Mouse (Mus musculus) skeletal muscle tissue, adult 2 months (tissue): ENCODE measurements around the gene Rgs7bp.

Source experiments
- DNase-seq: peaks from one replicate; pipeline ENCODE4 v3.0.0-alpha.2; 2012; ENCODE audit warnings: low read depth, low spot score

Rgs7bp gene

DNA sequence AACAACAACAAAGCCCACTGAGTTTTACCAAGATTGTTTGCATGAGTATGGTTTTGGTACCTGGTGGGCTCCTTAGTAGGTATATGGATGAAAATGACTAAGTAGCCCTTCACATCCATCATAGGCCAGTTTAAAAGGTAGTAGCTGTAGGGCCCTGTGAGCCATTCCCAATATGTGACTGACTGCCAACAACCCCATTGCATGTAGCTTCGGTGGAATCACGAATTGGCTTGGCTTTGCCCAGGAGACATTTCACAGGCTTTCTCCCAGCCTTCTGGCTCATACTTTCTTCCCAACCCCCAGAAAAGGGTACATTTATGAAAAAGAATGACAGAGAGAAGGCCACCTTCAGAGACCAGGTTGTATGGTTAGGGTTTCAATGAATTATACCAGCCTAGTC is 45.8 kb downstream of the Rgs7bp start:
- DNase-seq = no peak

DNA sequence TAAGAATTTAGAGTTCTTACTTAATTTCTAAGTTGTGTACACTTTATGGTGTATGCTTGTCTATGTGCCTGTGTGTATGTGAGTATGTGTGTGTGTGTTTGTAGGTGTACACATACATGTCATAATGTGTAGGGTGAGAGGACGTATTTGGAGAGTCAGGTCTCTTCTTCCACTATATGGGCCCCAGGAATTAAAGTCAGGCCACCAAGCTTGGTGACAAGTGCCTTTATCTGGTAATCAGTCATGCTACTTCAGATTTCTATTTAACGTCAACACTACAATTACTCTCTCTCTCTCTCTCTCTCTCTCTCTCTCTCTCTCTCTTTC is 51.9 kb downstream of the Rgs7bp start:
- DNase-seq = no peak

- DNase-seq = no peak
These were observed 52.4 kb downstream of the Rgs7bp start for GRCm38 (mm10) chr13:105002132-105002830.

- no peak for DNase-seq
These were observed 53.0 kb downstream of the Rgs7bp start for GRCm38 (mm10) chr13:105001714-105002113.

DNA sequence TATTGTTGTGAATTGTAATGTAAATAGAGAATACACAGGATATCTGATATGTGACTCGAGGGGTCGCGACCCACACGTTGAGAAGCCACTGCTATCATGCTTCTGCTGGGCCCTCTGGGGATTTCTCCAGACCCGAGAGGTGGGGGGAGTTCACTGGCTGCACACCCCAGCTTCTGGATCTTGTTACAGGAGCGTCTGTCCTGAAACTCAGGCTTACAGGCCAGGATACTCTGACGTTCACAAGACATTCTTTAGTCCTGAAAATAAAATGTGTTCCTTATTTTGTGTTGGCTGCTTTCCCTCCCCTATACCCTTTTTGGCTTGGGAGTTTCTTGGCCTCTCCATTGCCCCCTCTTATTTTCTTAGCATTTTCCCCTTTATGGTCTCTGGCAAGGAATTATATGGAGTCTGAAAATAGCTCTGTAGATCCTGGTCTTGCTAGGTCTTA is 65.9 kb downstream of the Rgs7bp start:
- no peak for DNase-seq

GRCm38 (mm10) chr13:104988009-104988540 is 66.7 kb downstream of the Rgs7bp start:
- DNase-seq = no peak

DNA sequence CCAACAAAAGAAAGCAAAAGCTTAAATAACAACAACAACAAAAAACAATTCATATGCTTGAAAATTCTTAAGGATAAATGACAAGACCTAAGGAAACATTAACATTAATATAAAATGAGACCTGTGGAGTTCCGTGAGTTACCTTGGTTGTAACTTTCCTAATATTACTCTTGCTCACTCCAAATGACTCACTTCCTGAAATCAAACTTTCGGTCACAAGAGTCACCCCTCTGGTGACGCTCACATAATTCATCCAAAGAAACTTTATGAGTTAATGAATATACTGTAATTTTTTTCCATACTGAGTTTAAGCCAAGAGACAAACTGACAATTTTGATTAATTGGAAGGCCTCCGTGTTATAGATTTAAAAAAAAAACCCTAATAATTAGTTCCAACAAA is 69.0 kb downstream of the Rgs7bp start:
- no peak for DNase-seq

GRCm38 (mm10) chr13:104983989-104984388 is 70.7 kb downstream of the Rgs7bp start:
- no peak for DNase-seq

GRCm38 (mm10) chr13:104982781-104983353 is 71.9 kb downstream of the Rgs7bp start:
- peak; percentile 27 for DNase-seq

DNA sequence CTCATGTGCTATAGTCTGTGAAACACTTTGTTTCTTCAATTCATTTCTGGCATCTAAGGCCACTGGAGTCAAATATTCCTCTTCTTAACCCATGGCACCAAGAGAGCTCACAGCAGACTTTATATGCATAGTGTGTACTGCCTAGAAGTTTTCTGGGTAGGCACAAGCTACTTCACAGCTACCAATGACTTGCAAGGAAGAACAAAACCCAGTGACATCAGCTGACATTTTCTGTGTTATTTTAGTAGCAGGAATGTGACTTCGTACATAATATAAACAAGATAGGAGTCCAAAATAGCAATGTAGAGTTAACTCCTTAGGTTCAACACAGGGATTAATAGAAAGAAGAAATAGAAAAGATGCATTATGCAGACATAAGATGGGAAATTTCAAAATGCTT is 76.6 kb downstream of the Rgs7bp start:
- DNase-seq = no peak

- no peak for DNase-seq
These were observed 87.2 kb downstream of the Rgs7bp start for GRCm38 (mm10) chr13:104967486-104967885.

DNA sequence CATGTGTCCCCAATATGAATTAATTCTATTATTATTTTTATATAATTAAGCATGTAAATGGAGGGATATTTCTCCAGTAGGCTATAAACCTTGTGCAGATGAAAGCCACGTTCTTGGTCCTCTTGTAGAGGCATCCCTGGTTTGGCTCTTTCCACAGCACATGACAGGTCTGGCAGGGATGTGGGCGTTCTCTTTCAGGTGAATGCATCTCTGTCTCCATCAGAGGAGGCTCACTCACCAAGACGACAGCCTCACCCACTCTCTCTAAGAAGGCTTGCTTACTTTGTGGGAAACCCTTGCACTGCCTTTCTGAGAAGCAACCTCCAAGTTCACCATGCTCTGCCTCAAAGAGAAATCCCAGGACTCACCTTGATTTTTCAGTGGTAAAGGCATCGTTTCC is 91.0 kb downstream of the Rgs7bp start:
- DNase-seq = no peak

DNA sequence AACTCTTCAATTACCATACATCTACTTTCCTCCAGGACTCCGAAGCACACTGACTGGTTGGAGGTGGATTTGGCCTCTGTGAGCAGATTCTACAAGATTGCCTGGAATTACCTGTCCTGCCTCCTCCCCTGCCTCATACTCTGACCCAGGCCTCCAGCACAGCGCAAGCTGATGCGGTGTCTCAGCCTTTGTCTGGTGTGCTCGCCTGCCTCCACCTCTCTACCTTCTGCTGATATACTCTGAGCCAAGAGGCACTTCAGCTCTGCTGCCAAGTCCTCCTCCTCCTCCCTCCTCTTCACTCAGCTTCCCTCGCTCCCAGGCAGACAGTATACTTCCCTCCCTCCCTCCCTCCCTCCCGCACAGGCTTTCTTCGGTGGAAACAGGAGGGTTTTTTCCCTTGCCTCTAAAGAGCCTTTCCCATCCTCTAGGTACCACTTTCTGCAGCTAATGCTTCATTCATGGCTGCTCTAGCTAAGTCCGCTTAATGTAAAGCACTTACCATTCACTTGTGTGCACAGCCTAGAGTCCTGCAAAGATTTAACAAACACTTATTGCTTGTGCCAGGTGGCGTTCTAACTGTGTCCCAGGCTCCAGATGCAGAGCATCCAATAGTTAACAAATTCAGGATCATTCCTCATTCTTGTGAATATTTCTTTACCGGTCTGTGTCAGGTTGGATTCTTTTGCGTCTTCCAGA is 91.9 kb downstream of the Rgs7bp start:
- no peak for DNase-seq

GRCm38 (mm10) chr13:104962166-104962565 is 92.6 kb downstream of the Rgs7bp start:
- no peak for DNase-seq

DNA sequence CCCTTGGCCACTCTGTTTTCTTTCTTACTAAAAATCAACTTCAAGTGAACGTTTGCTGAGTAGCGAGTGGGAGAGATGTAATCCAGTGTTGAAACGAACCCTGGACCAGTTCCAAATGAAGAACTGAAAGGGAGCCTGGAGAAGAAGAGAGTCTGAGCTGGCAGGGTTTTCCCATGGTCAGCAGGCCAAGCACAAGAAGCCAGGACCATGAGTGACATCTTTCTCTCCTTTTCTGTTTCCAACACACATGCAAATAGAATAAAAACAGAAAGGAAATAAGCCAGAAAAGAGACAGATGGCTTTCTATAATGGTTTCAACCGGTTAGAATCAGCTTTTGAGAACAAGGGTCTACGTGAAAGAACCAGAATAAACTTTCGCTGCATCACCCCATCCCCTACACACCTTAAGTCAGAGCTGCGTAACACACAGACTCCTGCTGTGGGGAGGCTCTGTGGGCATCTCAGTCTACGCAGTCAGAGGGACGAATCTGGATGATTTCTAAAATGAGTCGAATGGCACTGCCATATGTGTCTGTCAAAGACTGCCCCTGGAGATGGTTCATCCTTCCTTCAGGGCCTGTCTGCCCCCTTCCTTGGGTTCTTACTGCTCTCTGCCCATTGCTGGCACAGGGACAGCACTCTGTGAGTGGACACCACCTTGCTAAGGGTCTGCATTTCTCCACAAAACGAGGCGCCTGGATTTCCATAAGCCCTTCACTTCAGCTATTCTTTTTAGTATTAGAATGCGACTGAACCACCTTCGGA is 93.6 kb downstream of the Rgs7bp start:
- peak; percentile 58 for DNase-seq

DNA sequence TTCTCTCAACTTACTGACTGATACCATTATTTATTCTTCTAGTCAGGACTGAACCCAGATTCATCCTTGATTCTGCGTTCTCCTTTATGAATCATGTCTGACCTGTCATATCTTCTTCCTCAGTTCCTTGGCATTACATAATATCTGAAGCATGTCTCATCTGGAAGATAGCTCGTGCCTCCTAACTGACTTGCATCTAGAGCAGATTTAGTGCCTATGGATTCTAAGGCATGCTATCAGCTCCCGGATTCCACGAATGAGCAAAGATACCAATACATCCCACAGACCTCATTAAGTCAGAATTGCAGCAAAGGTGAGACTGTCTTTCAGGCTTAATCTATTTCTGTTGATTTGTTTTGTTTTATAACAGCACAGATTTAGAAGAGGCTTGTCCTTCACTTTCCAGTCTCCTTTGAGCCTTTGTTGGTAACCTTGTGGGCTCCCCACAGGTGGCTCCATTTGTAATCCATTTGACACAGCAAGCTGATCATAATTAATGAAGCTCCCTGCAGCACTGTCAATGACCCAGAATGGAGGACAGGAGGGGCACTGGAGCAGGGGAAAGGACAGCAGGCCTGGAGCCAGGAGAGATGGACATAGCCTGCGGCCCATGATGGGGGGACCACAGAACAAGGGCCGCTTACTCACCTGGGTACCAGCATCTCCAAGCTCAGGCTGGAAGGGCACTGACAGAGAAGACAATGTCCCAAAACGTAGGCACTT is 94.4 kb downstream of the Rgs7bp start:
- DNase-seq = no peak

DNA sequence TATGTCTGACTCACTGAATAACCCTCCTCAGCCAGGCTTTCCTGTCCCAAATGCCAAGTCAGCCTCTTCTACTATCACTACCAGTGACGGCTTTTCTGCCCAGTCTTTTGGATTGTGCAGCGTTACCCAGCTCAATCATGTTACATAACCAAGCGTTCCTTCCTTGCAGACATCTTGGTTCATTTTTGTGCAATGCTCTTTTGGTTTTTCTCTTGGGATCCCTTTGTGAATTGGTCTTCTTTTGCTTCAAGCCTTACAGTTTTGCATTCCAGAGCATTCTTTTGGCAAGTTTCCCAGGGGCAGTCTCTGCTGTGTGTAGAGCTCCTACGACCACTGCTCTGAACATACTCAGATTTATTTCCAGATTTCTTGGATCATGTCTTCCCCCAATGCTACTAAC is 95.0 kb downstream of the Rgs7bp start:
- DNase-seq = peak; percentile 16

DNA sequence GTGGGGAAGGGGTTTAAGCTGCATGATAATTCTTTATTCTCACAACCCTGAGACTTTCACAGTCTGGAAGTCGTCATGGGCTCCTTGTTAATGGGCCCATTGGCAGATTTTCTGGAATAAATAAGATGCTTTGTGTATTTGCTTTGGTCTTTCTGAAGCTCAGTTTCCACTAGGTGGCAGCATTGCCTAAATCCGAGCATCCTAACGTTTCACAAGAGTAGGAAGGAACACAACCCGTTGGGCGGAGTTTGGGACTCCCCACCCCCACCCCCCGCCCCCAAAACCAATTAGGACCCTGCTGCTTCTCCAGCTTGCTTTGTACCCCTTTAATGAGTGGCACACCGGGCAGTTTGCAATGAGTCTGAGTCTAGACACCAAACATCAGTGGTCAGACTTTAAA is 106.8 kb downstream of the Rgs7bp start:
- peak; percentile 57 for DNase-seq

DNA sequence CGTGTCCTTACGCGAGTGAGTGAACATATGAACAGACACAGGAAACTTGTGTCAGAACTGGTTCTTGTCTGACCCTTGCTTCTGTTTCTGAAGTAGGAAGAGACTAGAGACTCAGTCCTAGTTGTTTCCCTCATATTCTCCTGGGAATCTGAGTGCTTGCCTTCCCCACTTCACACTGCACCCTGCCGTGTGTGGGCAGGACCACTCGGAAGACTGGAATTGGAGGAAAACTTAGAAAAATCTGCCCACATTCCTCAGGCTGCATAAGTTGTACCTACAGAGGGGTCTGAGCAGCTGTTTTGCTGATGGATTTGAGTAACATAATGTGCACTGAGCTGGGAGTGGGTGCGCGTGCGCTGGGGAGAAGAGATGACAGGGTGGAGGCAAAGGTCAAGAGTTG is 114.2 kb downstream of the Rgs7bp start:
- DNase-seq = no peak

- peak; percentile 30 for DNase-seq
These were observed 114.9 kb downstream of the Rgs7bp start for GRCm38 (mm10) chr13:104939856-104940255.

GRCm38 (mm10) chr13:104938966-104939593 is 115.7 kb downstream of the Rgs7bp start:
- peak; percentile 21 for DNase-seq
